Mouse (Mus musculus) naive thymus-derived CD4-positive, alpha-beta T cell, adult 2 months (primary cell): ENCODE measurements around the gene Boc.
A peak's percentile ranks its signal among the peaks of the same experiment; 100 is the strongest.

Experiments used
- DNase-seq: peaks from one replicate; pipeline ENCODE4 v3.0.0-alpha.2; 2011; ENCODE audit warnings: low read depth

Gene Boc

DNA sequence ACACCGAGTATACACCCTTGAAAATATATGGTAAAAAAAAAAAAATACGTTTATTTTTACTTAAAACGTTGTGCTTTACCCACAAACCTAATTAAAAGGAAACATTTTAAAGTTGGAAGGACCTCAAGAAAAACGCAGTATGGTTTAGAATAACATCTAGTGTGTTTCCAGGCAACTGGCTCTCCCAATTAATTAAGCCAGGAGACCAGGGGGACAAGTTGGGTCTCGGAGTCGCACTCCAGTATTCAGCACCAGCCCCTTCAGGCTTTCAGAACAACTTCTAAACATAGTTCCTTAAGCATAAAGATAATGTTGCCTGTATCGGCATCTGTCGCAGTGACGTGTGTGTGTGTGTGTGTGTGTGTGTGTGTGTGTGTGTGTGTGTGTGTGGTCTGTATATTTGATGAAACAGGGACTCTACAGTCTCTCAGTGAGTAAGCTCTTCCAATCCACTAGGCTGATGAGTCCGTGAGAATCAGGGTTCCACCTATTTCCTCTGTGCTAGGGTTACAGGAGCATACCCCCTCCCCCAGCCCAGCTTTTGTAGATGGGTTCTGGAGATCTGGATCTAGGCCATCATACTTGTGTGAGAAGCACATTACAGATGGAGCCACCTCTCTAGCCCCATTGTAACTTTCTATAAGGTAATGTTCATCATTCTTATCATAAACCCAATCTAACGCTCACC is 31.3 kb downstream of the Boc start:
- no peak for DNase-seq

DNA sequence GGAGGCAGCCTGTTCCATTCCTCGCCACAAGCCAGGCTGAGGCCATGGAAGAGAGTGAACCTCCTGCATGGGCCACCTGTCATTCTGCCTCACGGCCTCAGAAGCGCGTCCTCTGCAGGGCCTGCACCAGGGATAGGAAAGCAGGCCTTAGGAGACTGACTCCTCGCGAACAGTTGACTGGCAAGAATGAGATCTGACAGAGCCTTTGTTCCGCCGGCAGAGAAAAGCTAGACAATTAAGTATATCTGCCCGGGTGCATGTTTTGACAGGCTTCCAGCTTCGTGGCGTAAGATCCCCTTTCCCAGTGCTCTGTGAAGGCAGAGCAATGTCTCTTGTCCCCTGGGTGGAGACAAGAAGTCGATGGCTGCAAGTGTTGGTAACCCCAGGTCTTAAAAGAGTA is 32.0 kb downstream of the Boc start:
- no peak for DNase-seq

DNA sequence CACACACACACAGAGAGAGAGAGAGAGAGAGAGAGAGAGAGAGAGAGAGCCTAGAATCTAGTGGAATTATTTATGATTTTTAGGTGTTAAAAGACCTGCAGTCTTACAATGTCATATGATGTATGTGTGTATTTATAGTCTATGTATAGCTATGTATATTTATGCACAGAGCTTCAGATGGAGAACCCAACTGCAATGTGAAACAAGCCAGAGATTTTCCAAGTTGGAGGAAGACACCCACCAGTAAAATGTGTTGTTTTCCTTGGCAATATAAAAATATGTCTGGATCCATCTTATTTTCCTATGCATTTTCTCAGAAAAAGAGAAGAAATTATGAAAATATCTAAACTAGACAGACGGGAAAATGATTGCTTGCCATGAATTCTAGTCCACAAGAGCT is 32.7 kb downstream of the Boc start:
- DNase-seq = no peak

DNA sequence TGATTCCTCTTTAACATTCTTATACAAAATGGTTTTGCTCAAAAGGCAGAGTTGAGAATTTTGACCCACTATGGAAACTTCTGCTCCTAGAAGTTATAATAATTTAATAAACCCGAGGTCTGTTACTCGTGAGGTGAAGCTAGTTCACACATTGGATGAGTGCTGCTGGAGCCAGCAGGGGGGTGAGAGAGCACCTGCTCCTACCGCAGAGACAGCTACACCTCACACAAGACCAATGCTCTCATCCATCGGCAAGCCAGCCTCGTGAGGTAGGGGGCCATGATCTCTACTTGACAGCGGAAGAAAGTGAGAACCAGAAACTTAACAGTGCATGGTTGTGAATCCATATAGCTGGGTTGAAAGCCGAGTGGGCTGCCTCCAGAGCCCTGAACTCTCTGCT is 35.1 kb downstream of the Boc start:
- DNase-seq = no peak

DNA sequence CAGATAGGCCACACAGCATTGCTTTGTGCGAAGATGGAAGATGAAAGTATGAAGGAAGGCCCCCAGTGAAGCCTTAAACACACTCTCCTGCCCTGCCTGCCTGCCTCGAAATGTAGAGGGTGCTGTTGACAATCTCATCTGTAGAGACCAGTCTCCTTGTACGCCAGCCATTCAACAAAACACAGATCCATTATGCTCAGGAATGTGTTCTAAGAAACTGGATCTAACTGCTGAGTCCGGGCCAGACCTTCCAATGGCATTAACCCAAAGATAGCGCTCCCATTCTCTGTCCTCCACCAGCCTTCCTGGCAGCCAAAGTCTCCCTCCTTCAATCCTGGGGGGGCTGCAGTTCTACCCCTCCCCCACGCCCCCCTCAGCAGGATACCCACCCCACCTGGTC is 42.2 kb downstream of the Boc start:
- DNase-seq = no peak

DNA sequence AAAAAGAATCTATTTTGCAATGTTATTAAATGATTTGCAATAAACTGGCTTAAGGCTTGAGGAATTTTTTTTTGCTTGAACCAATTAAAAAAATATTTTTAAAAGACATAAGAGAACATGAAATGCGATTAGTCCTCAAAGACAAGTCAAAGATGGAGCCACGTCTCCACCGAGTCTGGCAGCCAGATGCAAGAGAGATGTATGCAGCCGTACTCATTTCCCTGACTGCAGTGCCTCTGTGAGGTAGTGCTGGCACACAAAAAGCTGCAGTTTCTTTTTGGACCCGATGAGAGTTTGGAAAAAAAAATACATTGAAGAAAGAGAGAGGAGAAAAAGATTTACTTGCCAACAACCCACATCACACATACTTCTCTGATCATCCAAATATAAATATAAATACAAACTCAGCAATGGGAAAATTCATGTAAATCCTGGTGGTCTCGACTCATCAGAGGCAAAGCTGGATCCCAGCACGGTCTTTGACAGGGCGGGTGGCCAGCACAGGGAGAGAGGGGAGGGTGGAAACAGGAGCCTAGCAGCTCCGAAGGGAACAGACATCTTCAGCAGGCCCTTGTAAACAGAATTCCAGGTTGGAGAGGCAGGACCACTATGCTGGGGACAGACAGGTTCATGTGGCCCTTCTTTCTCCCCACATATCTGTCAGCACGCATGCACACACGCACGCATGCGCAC is 48.0 kb downstream of the Boc start:
- no peak for DNase-seq

DNA sequence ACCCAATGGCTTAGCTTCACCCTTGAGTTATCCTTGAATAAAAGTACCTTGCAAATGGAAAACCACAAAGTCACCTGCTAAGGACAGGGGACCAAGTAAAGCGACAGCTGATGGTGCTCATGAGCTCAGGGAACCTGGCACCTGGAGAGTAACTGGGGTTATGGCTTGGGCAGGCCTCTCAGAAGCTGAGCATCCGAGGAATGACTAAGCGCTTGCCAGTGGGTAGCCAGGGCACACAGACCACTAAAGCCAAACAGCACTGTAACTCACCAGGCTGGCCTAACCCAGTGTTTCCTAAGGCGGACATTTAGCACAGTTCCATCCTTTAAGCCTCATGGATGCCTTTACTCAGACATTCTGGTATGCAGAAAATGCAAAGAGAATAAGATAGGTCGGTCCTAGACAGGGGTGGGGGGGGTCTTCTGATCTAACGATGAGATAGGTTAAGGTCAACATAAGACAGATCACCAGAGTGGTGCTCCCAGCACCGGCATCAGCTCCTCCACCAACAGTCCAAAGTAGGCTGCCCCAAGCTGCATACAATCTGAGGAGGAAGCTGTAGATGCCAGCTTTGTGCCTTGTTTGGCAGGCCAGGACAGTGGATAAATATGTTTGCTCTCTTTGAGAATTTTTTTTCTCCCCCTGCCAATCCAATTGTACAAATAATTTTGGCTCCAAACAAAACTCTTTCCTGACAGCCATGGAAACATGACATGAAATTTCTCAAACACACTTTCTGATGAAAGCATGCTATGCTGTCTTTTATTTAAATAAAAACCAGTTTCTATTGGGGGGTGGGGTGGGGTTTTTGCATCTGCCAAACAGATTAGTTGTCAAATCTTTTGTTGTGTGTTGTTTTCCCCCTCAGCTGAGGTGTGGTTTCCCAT is 49.0 kb downstream of the Boc start:
- DNase-seq = no peak

DNA sequence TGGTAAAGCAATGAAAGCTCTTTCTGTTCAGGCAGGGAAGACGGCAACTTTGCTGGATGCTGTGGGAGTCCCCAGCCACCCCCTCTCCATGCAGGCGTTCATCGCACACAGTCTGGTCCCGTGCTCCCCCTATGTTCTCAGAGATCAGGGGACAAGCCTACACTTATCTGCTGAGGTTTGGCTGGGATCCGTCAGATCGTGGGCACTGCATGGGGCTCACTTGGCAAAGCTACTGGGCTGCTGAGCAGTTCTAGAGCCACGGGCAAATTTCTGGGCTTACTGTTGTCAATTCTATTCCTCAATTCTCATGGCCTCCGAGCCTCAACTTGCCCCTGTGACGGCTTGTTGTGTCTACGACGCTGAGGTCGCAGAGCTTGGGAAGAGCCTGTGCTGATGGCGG is 49.9 kb downstream of the Boc start:
- DNase-seq = no peak

DNA sequence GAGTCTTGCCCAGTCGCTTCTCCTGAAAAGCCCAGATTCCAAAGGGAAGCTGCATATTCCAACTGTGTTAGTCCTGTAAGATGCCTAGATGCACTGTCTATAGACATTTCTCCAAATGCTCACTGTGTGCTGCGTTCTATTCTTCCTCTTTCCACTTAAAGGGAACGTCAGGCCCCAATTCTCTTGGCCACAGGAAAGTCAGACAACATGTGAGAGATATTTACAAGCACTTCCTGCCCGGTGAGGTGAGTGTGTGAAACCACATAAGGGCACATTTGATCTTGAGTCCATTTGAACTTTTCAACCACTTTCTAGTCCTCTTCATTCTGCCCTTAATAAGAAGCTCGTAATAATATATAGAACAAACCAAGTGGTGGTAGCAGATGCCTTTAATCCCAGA is 50.7 kb downstream of the Boc start:
- DNase-seq = no peak

DNA sequence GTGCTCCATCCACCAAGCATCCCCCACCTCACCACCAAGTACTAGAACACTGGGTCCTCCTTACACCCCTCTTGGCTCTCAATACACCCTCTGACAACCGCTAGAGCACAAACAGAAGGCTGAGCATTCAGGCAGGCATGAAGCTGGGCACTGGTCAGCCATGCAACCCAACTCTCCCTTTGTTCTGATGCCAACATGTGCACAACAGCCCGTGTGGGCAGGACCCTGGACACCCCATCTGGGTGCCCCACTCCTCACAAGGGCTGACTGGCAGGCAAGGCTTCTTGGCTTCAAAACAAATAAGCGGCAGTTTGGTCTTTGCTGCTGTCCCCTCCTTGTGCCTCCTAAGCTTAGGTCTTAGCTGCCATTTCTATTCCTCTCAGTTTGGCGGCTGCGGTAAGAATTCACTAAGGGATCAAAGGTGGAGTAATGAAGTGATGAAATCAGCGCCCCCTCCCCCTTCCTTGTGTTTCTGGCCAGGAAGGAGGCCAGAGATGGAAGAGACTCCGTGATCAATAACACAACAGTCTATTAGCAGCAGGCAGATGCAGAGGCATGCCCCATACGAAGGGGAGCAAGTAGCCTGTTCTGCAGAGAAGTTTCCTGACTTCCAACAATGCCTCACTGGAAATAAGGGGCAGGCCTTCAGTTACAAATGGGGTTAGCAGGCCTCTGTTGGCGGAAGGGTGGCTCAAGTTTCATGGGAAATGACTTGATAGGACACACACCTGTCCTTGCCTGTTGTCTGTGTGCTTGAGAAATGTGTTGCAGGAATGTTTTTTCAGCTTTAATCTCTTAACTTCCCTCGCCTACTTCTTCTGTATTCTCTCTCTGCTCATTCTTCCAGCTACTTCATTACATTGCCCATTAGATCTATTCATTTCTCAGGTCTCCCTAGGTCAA is 51.4 kb downstream of the Boc start:
- no peak for DNase-seq

DNA sequence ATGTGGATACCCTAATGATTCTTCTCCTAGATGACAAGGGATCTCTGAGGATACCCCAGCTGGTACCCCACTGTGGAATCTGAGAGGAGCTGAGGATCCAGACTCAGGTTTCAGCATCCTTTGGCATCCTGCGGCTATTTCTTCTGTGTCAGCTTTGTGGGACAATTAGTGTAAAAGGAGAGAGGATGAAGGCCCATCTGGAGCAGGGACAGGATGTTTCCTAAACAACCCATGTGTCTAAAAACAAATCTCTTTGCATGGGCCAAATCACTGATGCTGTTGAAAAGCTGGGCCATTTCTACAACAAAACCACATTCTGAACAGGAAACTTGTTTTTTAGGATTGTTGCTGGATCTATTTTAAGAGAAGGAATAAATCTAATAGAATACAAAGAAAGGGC is 53.5 kb downstream of the Boc start:
- DNase-seq = no peak

DNA sequence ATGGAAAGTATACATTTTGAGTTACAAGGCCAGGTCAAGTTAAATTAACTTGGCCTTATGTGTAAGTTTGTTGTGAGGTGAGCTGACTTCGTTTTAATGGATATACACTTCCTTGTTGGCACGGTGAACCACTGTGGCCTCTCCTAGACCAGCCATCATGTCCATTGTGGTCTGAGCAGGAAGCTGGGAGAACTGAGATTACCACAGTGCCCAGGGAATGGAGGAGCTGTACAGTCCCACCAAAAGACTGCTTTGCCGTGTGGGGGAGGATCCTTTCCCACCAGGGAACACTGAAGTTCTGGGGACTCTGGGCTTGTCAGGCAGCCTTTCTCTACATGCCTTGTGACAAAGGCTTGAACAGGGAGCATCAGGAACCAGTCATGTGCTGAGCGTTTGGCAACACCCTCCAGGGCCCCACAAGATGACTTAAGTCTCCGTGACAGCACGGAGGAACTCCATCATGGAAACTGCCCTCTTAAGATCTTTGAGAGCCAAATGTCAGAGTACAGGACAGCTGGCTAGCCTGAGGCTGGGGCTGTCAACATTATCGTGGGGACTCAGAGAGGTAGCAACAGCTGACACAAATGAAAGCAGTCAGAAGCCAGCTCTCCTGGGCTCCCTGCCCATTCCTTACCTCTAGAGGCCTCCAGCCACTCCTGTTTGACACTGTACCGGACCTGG is 55.7 kb downstream of the Boc start:
- DNase-seq = no peak

DNA sequence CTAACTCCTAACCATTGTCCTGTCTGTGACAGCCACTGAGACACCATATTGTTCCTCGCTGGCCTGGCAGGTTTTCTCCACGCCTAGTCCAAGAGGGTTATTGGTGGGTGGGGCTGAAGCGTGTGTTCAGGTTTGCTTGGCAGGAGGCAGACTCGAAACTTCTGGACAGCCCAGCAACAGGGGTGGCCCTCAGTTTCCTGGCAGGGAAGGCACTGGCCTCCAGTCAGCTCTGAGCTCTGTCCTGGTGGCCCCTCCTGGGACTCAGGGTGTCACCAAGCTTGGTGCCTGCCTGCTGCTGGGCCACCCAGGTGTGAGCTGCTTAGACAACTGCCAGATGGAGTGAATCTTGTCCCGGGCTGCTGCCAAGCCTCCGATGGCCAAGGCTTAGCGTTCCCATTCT is 56.4 kb downstream of the Boc start:
- DNase-seq = no peak

DNA sequence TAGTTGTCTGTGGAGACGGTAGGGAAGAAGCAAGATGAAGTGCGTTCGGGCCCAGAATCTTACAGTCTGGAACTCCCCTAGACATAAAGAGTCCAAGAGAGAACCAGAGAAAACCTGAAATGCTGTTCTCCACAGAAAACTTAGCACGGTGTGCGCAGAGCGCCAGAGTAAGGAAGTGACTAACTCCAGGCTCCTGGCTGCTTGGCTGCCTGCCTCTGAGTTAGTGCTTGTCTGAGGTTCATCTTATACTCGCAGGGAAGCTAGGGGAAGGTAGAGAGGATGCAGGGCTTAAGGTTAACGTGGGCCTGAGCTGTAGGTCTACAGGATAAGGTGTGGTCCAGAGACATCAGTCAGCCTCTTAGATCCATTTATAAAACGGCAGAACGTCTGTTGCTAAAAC is 56.9 kb downstream of the Boc start:
- DNase-seq = no peak

DNA sequence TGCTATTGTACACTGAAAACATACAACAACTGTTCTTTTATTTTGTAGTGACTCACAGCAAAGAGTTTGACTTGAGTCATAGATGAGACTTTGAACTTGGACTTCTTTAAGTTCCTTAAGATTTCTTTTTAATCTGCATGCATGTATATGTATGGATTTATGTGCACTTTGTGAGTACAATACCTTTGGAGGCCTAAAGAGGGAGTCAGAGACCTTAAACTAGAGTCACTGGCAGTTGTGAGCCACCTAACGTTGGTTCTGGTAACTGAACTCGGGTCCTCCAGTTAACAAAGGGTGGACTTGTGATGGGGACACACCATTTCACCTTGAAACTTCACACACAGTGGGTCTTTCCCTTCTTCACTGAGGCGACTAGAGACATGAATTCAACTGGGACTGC is 60.2 kb downstream of the Boc start:
- no peak for DNase-seq

DNA sequence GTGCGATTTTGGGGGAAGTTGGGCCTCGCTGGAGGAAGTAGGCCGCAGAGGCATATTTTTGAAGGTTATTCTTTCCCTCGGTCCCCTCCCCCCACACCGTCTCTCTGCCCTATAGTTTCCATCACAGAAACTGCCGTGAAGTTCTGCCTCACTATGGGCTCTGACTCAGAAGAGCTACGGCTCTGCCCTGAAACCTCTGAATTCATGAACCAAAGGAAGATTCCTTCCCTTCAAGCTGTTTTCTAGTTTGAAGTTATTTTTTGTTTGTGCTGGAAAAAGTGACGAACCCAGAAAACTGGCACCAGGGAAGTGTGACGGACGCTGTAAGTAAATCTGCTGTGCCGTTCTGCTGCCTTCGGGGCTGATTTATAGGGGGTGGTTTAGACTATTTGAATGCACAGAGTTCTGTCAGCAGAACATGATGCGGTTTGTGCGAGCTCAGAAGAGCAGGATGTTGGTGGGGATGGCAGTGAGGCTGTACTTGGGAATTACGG is 61.7 kb downstream of the Boc start:
- peak; percentile 14 for DNase-seq

DNA sequence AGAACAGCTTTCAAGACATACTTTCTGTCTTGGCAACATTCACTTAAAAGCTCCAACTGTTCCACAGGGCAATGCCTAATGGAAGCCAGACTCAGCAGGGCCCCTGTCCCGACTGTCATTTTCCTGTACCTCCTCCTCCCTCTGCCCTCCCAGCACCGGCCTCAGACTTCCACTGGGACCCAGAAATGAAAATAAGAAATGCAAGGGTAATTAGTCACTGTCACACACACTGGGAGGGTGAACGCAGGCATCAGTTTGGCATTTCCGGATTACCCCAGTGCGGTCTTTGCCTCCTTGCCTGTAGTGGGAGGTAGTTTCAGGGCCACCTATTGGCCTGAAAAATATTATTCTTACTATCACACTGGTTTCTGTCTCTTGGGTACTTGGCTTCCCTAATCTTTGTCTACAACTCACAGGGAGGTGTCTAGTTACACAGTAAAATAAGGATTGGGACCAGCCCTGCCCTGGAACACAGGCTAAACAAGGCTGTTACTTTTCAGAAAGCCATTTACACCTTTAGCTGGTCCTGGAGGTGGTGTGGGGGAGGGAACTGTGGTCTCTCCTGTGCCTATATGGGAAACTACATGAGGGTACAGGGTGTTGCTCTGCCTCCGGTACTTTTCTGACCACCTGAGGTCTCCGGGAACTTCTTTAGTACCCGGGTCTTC is 64.1 kb downstream of the Boc start:
- DNase-seq = no peak

DNA sequence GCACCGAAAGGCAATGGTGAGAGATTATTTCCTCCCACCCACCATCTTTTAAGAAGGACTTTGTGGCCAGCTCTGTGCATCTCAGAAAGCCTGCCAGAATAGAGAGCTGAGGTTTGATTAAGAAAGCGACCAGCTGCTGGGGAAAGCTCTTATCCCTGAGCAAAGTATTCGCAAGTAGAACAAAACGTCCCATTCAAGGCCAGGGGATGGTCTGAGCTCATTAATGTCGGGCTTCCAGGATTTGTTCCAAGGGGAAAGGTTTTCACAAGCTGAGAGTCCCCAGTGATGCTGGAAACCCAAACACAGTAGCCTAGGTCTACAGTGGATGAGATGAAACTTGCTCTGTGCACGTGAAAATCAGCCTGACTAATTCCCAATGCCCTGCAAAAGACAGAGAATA is 64.8 kb downstream of the Boc start:
- no peak for DNase-seq

DNA sequence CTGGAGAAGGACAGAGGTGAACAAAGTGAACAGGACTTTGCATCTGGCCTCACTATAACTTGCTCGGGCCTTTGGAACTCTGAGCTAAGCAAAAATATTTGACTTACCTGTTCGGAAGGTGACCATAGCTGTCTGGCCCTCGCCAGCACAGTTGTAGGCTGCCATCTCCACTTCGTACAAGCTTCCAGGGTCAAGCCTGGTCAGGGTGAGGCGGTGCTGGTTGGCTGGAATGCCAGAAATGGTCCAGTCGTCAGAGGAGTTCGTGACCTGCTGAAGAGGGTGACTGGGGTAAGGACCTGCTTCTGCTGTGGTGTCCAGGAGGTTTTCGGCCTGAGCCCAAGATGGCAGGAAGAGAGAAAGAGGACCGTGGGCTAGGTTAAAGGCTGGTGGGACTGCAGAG is 66.0 kb downstream of the Boc start:
- no peak for DNase-seq

DNA sequence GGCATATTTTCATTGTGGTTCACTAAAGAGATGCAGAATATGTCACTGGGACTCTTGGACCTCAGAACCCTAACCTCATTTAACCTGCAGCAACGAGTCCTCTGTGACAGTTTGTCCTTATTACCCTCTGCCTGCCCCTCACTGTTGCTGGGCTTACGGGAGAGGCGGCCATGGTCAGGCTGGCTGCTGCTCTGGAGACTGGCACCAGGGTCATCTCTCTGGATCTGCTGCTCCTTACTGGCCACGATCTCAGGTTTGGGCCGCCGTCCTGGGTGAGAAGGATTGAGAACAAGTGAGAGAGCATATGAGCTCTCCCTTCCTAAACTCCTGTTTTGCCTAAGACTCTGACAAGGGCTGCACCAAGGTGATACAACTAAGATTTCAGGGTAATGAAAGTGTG is 66.5 kb downstream of the Boc start:
- no peak for DNase-seq

DNA sequence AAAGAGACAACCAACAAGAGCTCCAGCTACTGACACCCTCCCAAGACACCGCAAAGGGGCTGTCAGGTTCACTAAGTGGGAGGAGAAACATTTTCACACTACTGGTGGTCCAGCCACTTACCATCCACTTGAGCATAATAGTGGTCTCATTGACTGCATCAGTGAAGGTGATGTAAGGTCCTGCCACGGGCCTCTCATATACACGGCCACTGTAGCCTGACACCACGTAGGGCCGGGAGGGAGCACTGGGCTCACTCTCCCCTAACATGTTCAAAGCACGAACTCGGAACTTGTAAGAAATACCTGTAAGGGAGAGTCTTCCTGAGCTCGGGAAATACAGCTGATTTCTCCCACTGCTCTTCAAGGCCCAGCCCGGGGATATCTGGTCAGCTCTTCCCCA is 67.6 kb downstream of the Boc start:
- no peak for DNase-seq
